Mouse (Mus musculus): ENCODE data around the gene Cldn6. TPM values are rescaled to one million over a fixed set of nuclear protein-coding genes. Genes with fewer than 3 reads are reported as not detected.

Cldn6 gene
- total and polyA plus RNA-seq, 3 experiments = not detected

GRCm38 (mm10) chr17:23653324-23653723, 25.7 kb upstream of the Cldn6 start:
- DNase-seq (ENCODE audit: low read depth, low spot score) = no peak
- Histone ChIP-seq H3K79me2 (ENCODE audit: control insufficient read depth, insufficient read depth, low read length, poor library complexity) (no peaks in the 10 kb centered on the region), H3K4me1 (ENCODE audit: control insufficient read depth in 1 of 2, insufficient read depth in 2 of 2, low read length in 2 of 2) (no peaks in the 10 kb centered on the region), H3K27me3 (ENCODE audit: control insufficient read depth in 1 of 2, insufficient read depth in 2 of 2, low read length in 2 of 2) (peaks cover 2 to 4% of the 10 kb centered on the region in 2 experiments), H3K27ac (ENCODE audit: control insufficient read depth, low read depth, low read length) (no peak overlapping the region), H3K9me3 (replicated peaks; ENCODE audit: insufficient read depth, low read length) (no peaks in the 10 kb centered on the region), H3K4me3 (ENCODE audit: control insufficient read depth in 1 of 2, insufficient read depth in 1 of 2, low read depth in 2 of 2, low read length in 2 of 2) (no peak overlapping the region), H3K9ac (ENCODE audit: control insufficient read depth, low read depth, low read length, poor library complexity, severe bottlenecking) (no peak overlapping the region), H3K36me3 (ENCODE audit: control insufficient read depth in 1 of 2, insufficient read depth in 2 of 2, low read length in 2 of 2) (no peaks in the 10 kb centered on the region)
- TF ChIP-seq E2F4 (IDR thresholded peaks at IDR 0.05; ENCODE audit: borderline replicate concordance, low read depth, low read length) = no peak
- no peak for TF ChIP-seq KAT2A (conservative IDR thresholded peaks at IDR 0.05; ENCODE audit: low read depth, low read length)
- TF ChIP-seq CHD2 (IDR thresholded peaks at IDR 0.05; ENCODE audit: low read length) = no peak
- no peak for TF ChIP-seq USF1 (IDR thresholded peaks at IDR 0.05; ENCODE audit: low read depth, low read length)
- TF ChIP-seq CTCF (IDR thresholded peaks at IDR 0.05 in 2 of 3, conservative IDR thresholded peaks at IDR 0.05 in 1 of 3; ENCODE audit: control insufficient read depth in 1 of 3, insufficient read depth in 1 of 3, low read depth in 2 of 3, low read length in 3 of 3, poor library complexity in 1 of 3, severe bottlenecking in 1 of 3) = no peak
- TF ChIP-seq JUND (IDR thresholded peaks at IDR 0.05; ENCODE audit: low read depth, low read length) = no peak
- no peak for TF ChIP-seq TBP (IDR thresholded peaks at IDR 0.05; ENCODE audit: low read depth, low read length)
- TF ChIP-seq BHLHE40 (IDR thresholded peaks at IDR 0.05; ENCODE audit: borderline replicate concordance, low read depth, low read length) = no peak
- TF ChIP-seq TAL1 (IDR thresholded peaks at IDR 0.05; ENCODE audit: low read length) = no peak
- TF ChIP-seq SIN3A (IDR thresholded peaks at IDR 0.05; ENCODE audit: low read length) = no peak
- TF ChIP-seq ZNF384 (IDR thresholded peaks at IDR 0.05; ENCODE audit: low read depth, low read length) = no peak
- no peak for TF ChIP-seq ETS1 (IDR thresholded peaks at IDR 0.05; ENCODE audit: low read depth, low read length)
- no peak for TF ChIP-seq POLR2AphosphoS2 (IDR thresholded peaks at IDR 0.05; ENCODE audit: low read length)
- no peak for TF ChIP-seq TCF12 (IDR thresholded peaks at IDR 0.05; ENCODE audit: low read depth, low read length)
- no peak for TF ChIP-seq CHD1 (IDR thresholded peaks at IDR 0.05; ENCODE audit: low read depth, low read length)

- TF ChIP-seq MXI1 (IDR thresholded peaks at IDR 0.05; ENCODE audit: low read depth, low read length) (no peak), MEF2A (IDR thresholded peaks at IDR 0.05; ENCODE audit: extremely low read depth, insufficient replicate concordance, low read depth, low read length, poor library complexity, severe bottlenecking) (no peak), EP300 (IDR thresholded peaks at IDR 0.05; ENCODE audit: low read depth in 1 of 2, low read length in 2 of 2) (no peak), BHLHE40 (IDR thresholded peaks at IDR 0.05; ENCODE audit: borderline replicate concordance, low read depth, low read length) (no peak), CHD2 (IDR thresholded peaks at IDR 0.05; ENCODE audit: low read length) (no peak)
Observed at GRCm38 (mm10) chr17:23654001-23654400, 25.0 kb upstream of the Cldn6 start.

More at GRCm38 (mm10) chr17:23654001-23654400, 25.0 kb upstream of the Cldn6 start:
- H3K4me1 ChIP-seq (ENCODE audit: control insufficient read depth in 1 of 2, insufficient read depth in 2 of 2, low read length in 2 of 2) = no peaks in the 10 kb centered on the region
- no peak overlapping the region for H3K4me3 ChIP-seq (ENCODE audit: control insufficient read depth in 1 of 2, insufficient read depth in 1 of 2, low read depth in 2 of 2, low read length in 2 of 2)
- H3K9ac ChIP-seq (ENCODE audit: control insufficient read depth, low read depth, low read length, poor library complexity, severe bottlenecking) = no peak overlapping the region
- H3K9me3 ChIP-seq (replicated peaks; ENCODE audit: insufficient read depth, low read length) = no peaks in the 10 kb centered on the region
- peaks cover 0 to 4% of the 10 kb centered on the region in 2 experiments for H3K27me3 ChIP-seq (ENCODE audit: control insufficient read depth in 1 of 2, insufficient read depth in 2 of 2, low read length in 2 of 2)
- H3K36me3 ChIP-seq (ENCODE audit: control insufficient read depth in 1 of 2, insufficient read depth in 2 of 2, low read length in 2 of 2) = no peaks in the 10 kb centered on the region
- no peaks in the 10 kb centered on the region for H3K79me2 ChIP-seq (ENCODE audit: control insufficient read depth, insufficient read depth, low read length, poor library complexity)
- DNase-seq (ENCODE audit: low read depth, low spot score) = no peak
- no peak overlapping the region for H3K27ac ChIP-seq (ENCODE audit: control insufficient read depth, low read depth, low read length)
